Mouse (Mus musculus) kidney, embryonic 16.5 days (tissue): ENCODE data around the gene Hsd3b7. TPM values are rescaled to one million over a fixed set of nuclear protein-coding genes. Genes with fewer than 3 reads are reported as not detected.

Experiments used
- ATAC-seq: fragments of 200-750 bp; cut with Nextera tagmentation; 2 replicates; pipeline ENCODE4 v1.8.0; 2017; ENCODE audit warnings: moderate TSS enrichment; ENCODE audit not compliant: low FRiP score, low TSS enrichment
- H3K27ac ChIP-seq: fragments of 300-500 bp; sonication (generic); 2 replicates; pipeline ENCODE4 v1.5.1; 2014; ENCODE audit warnings: low read length
- H3K27me3 ChIP-seq: fragments of 300-500 bp; sonication (generic); 2 replicates; pipeline ENCODE4 v1.6.1; 2014; ENCODE audit warnings: low read length, control low read depth, mixed read lengths; ENCODE audit not compliant: insufficient read depth
- H3K36me3 ChIP-seq: fragments of 300-500 bp; sonication (generic); 2 replicates; pipeline ENCODE4 v1.6.1; 2014; ENCODE audit warnings: low read length, control low read depth, mixed read lengths; ENCODE audit not compliant: insufficient read depth
- H3K4me1 ChIP-seq: fragments of 300-500 bp; sonication (generic); 2 replicates; pipeline ENCODE4 v1.6.1; 2014; ENCODE audit warnings: low read length, control low read depth, mixed read lengths; ENCODE audit not compliant: insufficient read depth
- H3K4me2 ChIP-seq: fragments of 300-500 bp; sonication (generic); replicated peaks from 2 replicates; pipeline ENCODE4 v1.6.1; 2014; ENCODE audit warnings: low read depth, low read length
- H3K4me3 ChIP-seq: fragments of 300-500 bp; sonication (generic); 2 replicates; pipeline ENCODE4 v1.5.1; 2014; ENCODE audit warnings: mild to moderate bottlenecking, low read length
- H3K9ac ChIP-seq: fragments of 300-500 bp; sonication (generic); replicated peaks from 2 replicates; pipeline ENCODE4 v1.6.1; 2014; ENCODE audit warnings: low read length
- H3K9me3 ChIP-seq: fragments of 300-500 bp; sonication (generic); 2 replicates; pipeline ENCODE4 v1.6.1; 2016; ENCODE audit warnings: low read length, control low read depth
- WGBS: fragments of 180-500 bp; shearing (Covaris S2); extraction: QIAGEN DNeasy Blood & Tissue Kit; methylation state at CpG from one replicate; pipeline ENCODE4 v1.1.7; 2014; 5-methylcytosine and 5-hydroxymethylcytosine counted together
- polyA plus RNA-seq: library from polyadenylated mRNA; unstranded; fragments of >200 nt; fragmentation: Nextera tagmentation; extraction: Ambion mirVana; gene quantifications from 2 replicates; pipeline ENCODE4 v1.2.1, GENCODE M21; 2015

The Hsd3b7 gene
- polyA plus RNA-seq, 1 experiment from 2014 or later, result 33.2 TPM

- Histone ChIP-seq H3K4me2 (no peak overlapping the region), H3K9ac (no peak overlapping the region), H3K27me3 (no peaks in the 10 kb centered on the region), H3K4me1 (no peaks in the 10 kb centered on the region), H3K27ac (no peak overlapping the region), H3K4me3 (no peak overlapping the region), H3K9me3 (no peaks in the 10 kb centered on the region), H3K36me3 (peaks cover 21% of the 10 kb centered on the region)
- WGBS, result 51% methylated on average over 5 of the region's 5 CpGs
- ATAC-seq, result no peak
Observed at GRCm38 (mm10) chr7:127850906-127851305, 50.5 kb downstream of the Hsd3b7 start.

Other genes with a start within 250 kb of the Hsd3b7 start
- 10.5 and 10.6 TPM in 2 replicates for gene Tmem265, start 239.2 kb upstream of the Hsd3b7 start, polyA plus RNA-seq
- gene Phkg2, start 227.3 kb upstream of the Hsd3b7 start, polyA plus RNA-seq, result 40.7 and 46.7 TPM in 2 replicates
- 16.7 and 17.6 TPM in 2 replicates for gene Ccdc189, start 212.0 kb upstream of the Hsd3b7 start, polyA plus RNA-seq
- 50.6 and 51.4 TPM in 2 replicates for gene Rnf40, start 211.8 kb upstream of the Hsd3b7 start, polyA plus RNA-seq
- gene Zfp629, start 184.8 kb upstream of the Hsd3b7 start, polyA plus RNA-seq, result 19.8 and 22.1 TPM in 2 replicates
- gene Bcl7c, start 91.7 kb upstream of the Hsd3b7 start, polyA plus RNA-seq, result 50.5 and 54.5 TPM in 2 replicates
- 14.0 and 14.7 TPM in 2 replicates for gene Ctf1, start 87.9 kb upstream of the Hsd3b7 start, polyA plus RNA-seq
- gene Ctf2, start 68.4 kb upstream of the Hsd3b7 start, polyA plus RNA-seq, result 0.15 and 0.32 TPM in 2 replicates
- 5.4 TPM in 2 replicates for gene Fbxl19, start 56.1 kb upstream of the Hsd3b7 start, polyA plus RNA-seq
- gene Orai3, start 30.8 kb upstream of the Hsd3b7 start, polyA plus RNA-seq, result 31.2 and 34.8 TPM in 2 replicates
- gene Setd1a, start 23.9 kb upstream of the Hsd3b7 start, polyA plus RNA-seq, result 18.9 and 19.4 TPM in 2 replicates
- gene Gm49388, start 15.0 kb upstream of the Hsd3b7 start, polyA plus RNA-seq, result not detected in 2 replicates
- 44.6 and 48.0 TPM in 2 replicates for gene Stx4a, start 23.7 kb downstream of the Hsd3b7 start, polyA plus RNA-seq
- gene Stx1b, start 23.9 kb downstream of the Hsd3b7 start, polyA plus RNA-seq, result 3.6 and 4.4 TPM in 2 replicates
- 13.0 and 15.7 TPM in 2 replicates for gene Zfp646, start 75.6 kb downstream of the Hsd3b7 start, polyA plus RNA-seq
- 21.0 and 25.6 TPM in 2 replicates for gene Zfp668, start 76.2 kb downstream of the Hsd3b7 start, polyA plus RNA-seq
- 5.9 and 6.5 TPM in 2 replicates for gene Prss53, start 90.4 kb downstream of the Hsd3b7 start, polyA plus RNA-seq
- gene Gm21974, start 94.8 kb downstream of the Hsd3b7 start, polyA plus RNA-seq, result not detected in 2 replicates
- 163 and 168 TPM in 2 replicates for gene Vkorc1, start 95.0 kb downstream of the Hsd3b7 start, polyA plus RNA-seq
- gene Bckdk, start 103.5 kb downstream of the Hsd3b7 start, polyA plus RNA-seq, result 155 and 156 TPM in 2 replicates
- gene Kat8, start 111.9 kb downstream of the Hsd3b7 start, polyA plus RNA-seq, result 42.7 and 44.4 TPM in 2 replicates
- gene Prss8, start 129.5 kb downstream of the Hsd3b7 start, polyA plus RNA-seq, result 93.2 and 98.7 TPM in 2 replicates
- 15.2 TPM in 2 replicates for gene Prss36, start 146.1 kb downstream of the Hsd3b7 start, polyA plus RNA-seq
- 359 and 373 TPM in 2 replicates for gene Fus, start 166.9 kb downstream of the Hsd3b7 start, polyA plus RNA-seq
- 60.1 and 61.8 TPM in 2 replicates for gene Pycard, start 193.3 kb downstream of the Hsd3b7 start, polyA plus RNA-seq
- 0.16 and 0.23 TPM in 2 replicates for gene Trim72, start 203.3 kb downstream of the Hsd3b7 start, polyA plus RNA-seq